Mouse (Mus musculus): Measurements from ENCODE around the gene D630003M21Rik.

The D630003M21Rik gene

GRCm38 (mm10) chr2:158199281-158199680 is 29.7 kb downstream of the D630003M21Rik start:
- in situ Hi-C loops (cut with MboI, MseI), result no loop called here

GRCm38 (mm10) chr2:158198861-158199260 is 30.2 kb downstream of the D630003M21Rik start:
- in situ Hi-C loops (cut with MboI, MseI), result no loop called here

GRCm38 (mm10) chr2:158197971-158198370 is 31.1 kb downstream of the D630003M21Rik start:
- in situ Hi-C loops (cut with MboI, MseI), result no loop called here

- in situ Hi-C loops (cut with MboI, MseI), result no loop called here
These were observed 33.9 kb downstream of the D630003M21Rik start for GRCm38 (mm10) chr2:158194945-158195640.

GRCm38 (mm10) chr2:158193611-158194336 is 35.2 kb downstream of the D630003M21Rik start:
- in situ Hi-C loops (cut with MboI, MseI), result no loop called here

GRCm38 (mm10) chr2:158191098-158191497 is 37.9 kb downstream of the D630003M21Rik start:
- in situ Hi-C loops (cut with MboI, MseI), result no loop called here

- in situ Hi-C loops (cut with MboI, MseI), result no loop called here
These were observed 39.6 kb downstream of the D630003M21Rik start for GRCm38 (mm10) chr2:158189451-158189850.

GRCm38 (mm10) chr2:158186206-158186871 is 42.7 kb downstream of the D630003M21Rik start:
- in situ Hi-C loops (cut with MboI, MseI), result no loop called here

- in situ Hi-C loops (cut with MboI, MseI), result no loop called here
These were observed 45.8 kb downstream of the D630003M21Rik start for GRCm38 (mm10) chr2:158183266-158183665.

GRCm38 (mm10) chr2:158181932-158182331 is 47.1 kb downstream of the D630003M21Rik start:
- in situ Hi-C loops (cut with MboI, MseI), result no loop called here

- in situ Hi-C loops (cut with MboI, MseI), result no loop called here
These were observed 48.2 kb downstream of the D630003M21Rik start for GRCm38 (mm10) chr2:158180797-158181196.

GRCm38 (mm10) chr2:158179370-158180111 is 49.5 kb downstream of the D630003M21Rik start:
- in situ Hi-C loops (cut with MboI, MseI), result no loop called here

GRCm38 (mm10) chr2:158178696-158179369 is 50.2 kb downstream of the D630003M21Rik start:
- in situ Hi-C loops (cut with MboI, MseI), result no loop called here

GRCm38 (mm10) chr2:158178139-158178538 is 50.9 kb downstream of the D630003M21Rik start:
- in situ Hi-C loops (cut with MboI, MseI), result no loop called here

- in situ Hi-C loops (cut with MboI, MseI), result no loop called here
These were observed 51.4 kb downstream of the D630003M21Rik start for GRCm38 (mm10) chr2:158177574-158177973.

GRCm38 (mm10) chr2:158176763-158177162 is 52.3 kb downstream of the D630003M21Rik start:
- in situ Hi-C loops (cut with MboI, MseI), result no loop called here

GRCm38 (mm10) chr2:158175433-158175832 is 53.6 kb downstream of the D630003M21Rik start:
- in situ Hi-C loops (cut with MboI, MseI), result no loop called here

- in situ Hi-C loops (cut with MboI, MseI), result no loop called here
These were observed 54.1 kb downstream of the D630003M21Rik start for GRCm38 (mm10) chr2:158174958-158175357.

GRCm38 (mm10) chr2:158174438-158174837 is 54.6 kb downstream of the D630003M21Rik start:
- in situ Hi-C loops (cut with MboI, MseI), result no loop called here

GRCm38 (mm10) chr2:158170394-158170793 is 58.6 kb downstream of the D630003M21Rik start:
- in situ Hi-C loops (cut with MboI, MseI), result no loop called here

GRCm38 (mm10) chr2:158169771-158170170 is 59.3 kb downstream of the D630003M21Rik start:
- in situ Hi-C loops (cut with MboI, MseI), result no loop called here

All from T-helper 2 cell (primary cell).